Mouse (Mus musculus): ENCODE data around the gene Robo4. TPM values are rescaled to one million over a fixed set of nuclear protein-coding genes. Genes with fewer than 3 reads are reported as not detected.
A peak's percentile ranks its signal among the peaks of the same experiment; 100 is the strongest.

Gene Robo4
- polyA plus RNA-seq (2016; fragmentation: Nextera tagmentation; extraction: Ambion mirVana), result 4.8 and 5.4 TPM in 2 replicates

GRCm38 (mm10) chr9:37401802-37402201, at the start of gene Robo4:
Gene Robo4, plus strand, starts transcription at chr9:37401897.
- Histone ChIP-seq H3K27me3 (peaks cover 2% of the 10 kb centered on the region; the same call in 1 of the 2 replicates), H3K36me3 (replicated peaks) (no peaks in the 10 kb centered on the region), H3K4me1 (no peaks in the 10 kb centered on the region), H3K27ac (no peak within 1 kb of the TSS), H3K9ac (0 out of 2 replicates have a peak within 1 kb of the TSS, but pooled peaks have one; percentile 12), H3K4me3 (replicated peaks) (no peak within 1 kb of the TSS), H3K9me3 (no peaks in the 10 kb centered on the region), H3K4me2 (no peak within 1 kb of the TSS)
- no peak for ATAC-seq (ENCODE audit: low FRiP score)
- 14% methylated on average over 7 of the region's 7 CpGs for whole genome bisulfite sequencing

DNA sequence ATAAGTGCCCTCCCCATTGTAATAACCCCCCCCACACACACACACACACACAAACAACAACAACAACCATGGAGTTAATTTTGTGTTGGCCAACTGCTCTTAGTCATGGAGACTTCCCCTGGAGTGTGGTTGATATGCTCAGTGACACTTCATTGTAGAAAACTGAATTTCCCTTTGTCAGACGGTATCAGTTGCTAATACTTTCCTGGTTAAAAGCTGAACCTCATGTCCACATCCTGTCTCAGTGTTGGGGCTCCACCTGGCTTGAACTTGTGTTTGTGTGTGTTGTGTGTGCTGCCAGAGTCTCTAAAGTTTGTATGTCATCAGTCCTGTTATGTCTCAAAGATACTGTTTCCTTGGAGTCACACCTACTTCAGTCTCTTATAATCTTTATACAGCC, 47.2 kb upstream of the Robo4 start:
- 71% methylated on average over 1 of the region's 1 CpGs for WGBS

GRCm38 (mm10) chr9:37358713-37359330, 42.9 kb upstream of the Robo4 start:
- H3K4me3 ChIP-seq (replicated peaks), result no peak overlapping the region
- peak overlapping the region; percentile 30; the same call in 1 of the 2 replicates for H3K4me2 ChIP-seq
- H3K27me3 ChIP-seq, result no peaks in the 10 kb centered on the region
- peak; percentile 72 for ATAC-seq (ENCODE audit: low FRiP score)
- H3K9ac ChIP-seq, result no peak overlapping the region
- no peaks in the 10 kb centered on the region for H3K36me3 ChIP-seq (replicated peaks)
- H3K27ac ChIP-seq, result peak overlapping the region; percentile 86
- WGBS, result 23% methylated on average over 7 of the region's 7 CpGs
- no peaks in the 10 kb centered on the region for H3K9me3 ChIP-seq
- H3K4me1 ChIP-seq, result peaks cover 27% of the 10 kb centered on the region

More for the DNA sequence above, 47.2 kb upstream of the Robo4 start:
- Histone ChIP-seq H3K4me3 (replicated peaks) (no peak overlapping the region), H3K4me2 (no peak overlapping the region), H3K9ac (no peak overlapping the region), H3K27ac (no peak overlapping the region), H3K27me3 (no peaks in the 10 kb centered on the region), H3K9me3 (no peaks in the 10 kb centered on the region), H3K36me3 (replicated peaks) (no peaks in the 10 kb centered on the region), H3K4me1 (peaks cover 13% of the 10 kb centered on the region)
- ATAC-seq (ENCODE audit: low FRiP score), result no peak

DNA sequence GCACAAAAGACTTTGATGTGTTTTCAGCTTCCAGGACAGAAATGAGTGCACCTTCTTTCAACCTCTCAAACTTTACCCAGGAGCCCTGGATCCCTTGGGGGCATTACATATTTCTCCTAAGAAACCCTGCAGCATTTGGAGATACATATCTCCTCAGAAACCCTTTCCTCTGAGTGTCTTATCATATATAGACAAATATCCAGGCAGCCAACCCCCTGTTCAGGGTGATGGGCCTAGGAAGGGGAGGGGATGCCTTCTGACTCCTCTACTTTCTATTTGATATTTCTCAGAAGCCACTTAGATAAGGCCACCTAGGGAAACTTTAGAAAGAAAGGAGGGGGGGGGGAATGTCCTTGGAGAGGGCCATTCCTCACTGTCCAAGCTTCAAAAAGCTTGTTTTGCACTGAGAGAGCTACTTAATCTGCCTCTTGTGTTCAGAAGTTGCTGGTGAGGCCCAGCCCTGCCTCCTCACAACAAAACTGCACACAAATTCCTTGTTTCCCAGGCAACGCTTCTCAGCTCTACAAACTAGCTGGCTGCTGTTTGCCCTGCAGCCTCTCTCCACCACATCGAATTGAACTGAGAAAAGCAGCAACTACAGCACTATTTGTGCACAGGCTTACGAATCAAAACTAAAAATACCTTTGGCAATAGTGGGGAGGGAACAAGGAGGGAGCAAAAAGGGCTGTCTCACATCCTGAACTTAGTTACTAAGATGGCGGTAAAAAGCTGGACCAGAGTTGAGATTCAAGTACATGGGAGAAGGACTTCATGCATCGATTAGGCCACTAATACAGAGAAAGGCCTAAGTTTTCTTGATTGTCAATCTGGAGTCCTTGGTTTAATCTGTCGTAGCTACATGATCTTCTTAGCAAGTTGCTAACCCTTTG, 42.1 kb upstream of the Robo4 start:
- H3K9ac ChIP-seq, result no peak overlapping the region
- no peaks in the 10 kb centered on the region for H3K27me3 ChIP-seq
- H3K27ac ChIP-seq, result peak overlapping the region; percentile 86
- H3K4me2 ChIP-seq, result peak overlapping the region; percentile 30
- ATAC-seq (ENCODE audit: low FRiP score), result peak; percentile 74
- H3K36me3 ChIP-seq (replicated peaks), result no peaks in the 10 kb centered on the region
- peaks cover 27% of the 10 kb centered on the region for H3K4me1 ChIP-seq
- H3K4me3 ChIP-seq (replicated peaks), result no peak overlapping the region
- 15% methylated on average over 6 of the region's 6 CpGs for whole genome bisulfite sequencing
- H3K9me3 ChIP-seq, result no peaks in the 10 kb centered on the region

- H3K27ac ChIP-seq, result no peak overlapping the region
- no peak overlapping the region for H3K4me2 ChIP-seq
These were observed 39.6 kb upstream of the Robo4 start for GRCm38 (mm10) chr9:37362084-37362483.

GRCm38 (mm10) chr9:37362881-37363280, 38.8 kb upstream of the Robo4 start:
- no peak overlapping the region for H3K9ac ChIP-seq
- H3K9me3 ChIP-seq, result no peaks in the 10 kb centered on the region
- H3K27ac ChIP-seq, result no peak overlapping the region
- no peak overlapping the region for H3K4me3 ChIP-seq (replicated peaks)
- WGBS, result 75% methylated on average over 1 of the region's 1 CpGs
- no peak for ATAC-seq (ENCODE audit: low FRiP score)
- no peaks in the 10 kb centered on the region for H3K27me3 ChIP-seq
- H3K4me1 ChIP-seq, result peaks cover 27% of the 10 kb centered on the region
- H3K4me2 ChIP-seq, result no peak overlapping the region
- no peaks in the 10 kb centered on the region for H3K36me3 ChIP-seq (replicated peaks)

More at GRCm38 (mm10) chr9:37362084-37362483, 39.6 kb upstream of the Robo4 start:
- Histone ChIP-seq H3K36me3 (replicated peaks) (no peaks in the 10 kb centered on the region), H3K27me3 (no peaks in the 10 kb centered on the region), H3K9ac (no peak overlapping the region), H3K4me3 (replicated peaks) (no peak overlapping the region), H3K9me3 (no peaks in the 10 kb centered on the region), H3K4me1 (peaks cover 27% of the 10 kb centered on the region)
- ATAC-seq (ENCODE audit: low FRiP score), result no peak

DNA sequence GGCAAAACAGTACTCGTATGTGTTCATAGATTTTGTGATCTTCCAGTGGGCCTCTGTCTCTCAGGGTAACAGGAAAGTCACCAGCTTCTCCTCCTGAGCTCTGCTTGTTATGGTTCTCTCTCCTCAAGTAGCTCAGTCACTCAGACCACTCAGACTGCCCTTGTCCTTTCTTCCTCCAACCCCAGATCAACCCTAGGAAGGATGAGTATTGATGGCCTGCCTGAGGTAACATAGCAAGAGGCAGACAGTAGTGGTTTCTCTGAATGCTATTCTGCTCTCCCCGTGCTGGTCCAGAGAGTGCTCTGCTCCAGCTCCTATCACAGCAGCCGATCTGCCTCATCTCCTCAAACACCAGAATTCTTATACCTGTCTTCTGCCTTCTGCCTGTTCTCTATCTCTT, 38.1 kb upstream of the Robo4 start:
- H3K9ac ChIP-seq, result no peak overlapping the region
- H3K27ac ChIP-seq, result no peak overlapping the region

DNA sequence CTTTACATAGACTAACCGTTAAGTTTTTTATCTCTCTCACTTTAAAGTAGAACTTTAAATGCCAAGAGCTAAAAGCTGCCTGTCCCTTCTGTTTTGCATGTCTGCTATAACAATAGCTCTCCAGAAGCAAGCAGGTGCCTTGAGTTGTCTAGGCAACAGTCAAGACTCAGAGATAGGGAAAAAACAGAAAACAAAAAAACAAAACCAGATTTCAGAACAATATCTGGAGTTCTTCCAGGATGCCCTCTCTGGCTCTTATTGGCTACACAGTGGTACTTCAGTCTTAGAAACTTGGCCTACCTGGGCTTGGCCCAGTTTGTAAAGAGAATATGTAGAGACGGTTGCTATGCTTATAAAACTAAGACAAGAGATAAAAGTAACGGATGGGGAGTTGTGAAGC, 37.3 kb upstream of the Robo4 start:
- Histone ChIP-seq H3K36me3 (replicated peaks) (no peaks in the 10 kb centered on the region), H3K27me3 (no peaks in the 10 kb centered on the region), H3K9ac (no peak overlapping the region), H3K9me3 (no peaks in the 10 kb centered on the region), H3K4me3 (replicated peaks) (no peak overlapping the region), H3K27ac (no peak overlapping the region), H3K4me1 (peaks cover 15% of the 10 kb centered on the region), H3K4me2 (no peak overlapping the region)
- 75% methylated on average over 3 of the region's 3 CpGs for WGBS
- ATAC-seq (ENCODE audit: low FRiP score), result no peak

More for the DNA sequence above, 38.1 kb upstream of the Robo4 start:
- Histone ChIP-seq H3K4me2 (no peak overlapping the region), H3K9me3 (no peaks in the 10 kb centered on the region), H3K4me1 (peaks cover 23% of the 10 kb centered on the region), H3K27me3 (no peaks in the 10 kb centered on the region), H3K4me3 (replicated peaks) (no peak overlapping the region), H3K36me3 (replicated peaks) (no peaks in the 10 kb centered on the region)
- ATAC-seq (ENCODE audit: low FRiP score), result no peak
- WGBS, result 81% methylated on average over 3 of the region's 3 CpGs

GRCm38 (mm10) chr9:37365706-37366105, 36.0 kb upstream of the Robo4 start:
- Histone ChIP-seq H3K36me3 (replicated peaks) (no peaks in the 10 kb centered on the region), H3K4me2 (no peak overlapping the region), H3K27me3 (no peaks in the 10 kb centered on the region), H3K9ac (no peak overlapping the region), H3K9me3 (no peaks in the 10 kb centered on the region), H3K4me3 (replicated peaks) (no peak overlapping the region), H3K27ac (no peak overlapping the region), H3K4me1 (peaks cover 2% of the 10 kb centered on the region)
- 74% methylated on average over 5 of the region's 5 CpGs for whole genome bisulfite sequencing
- ATAC-seq (ENCODE audit: low FRiP score), result no peak

DNA sequence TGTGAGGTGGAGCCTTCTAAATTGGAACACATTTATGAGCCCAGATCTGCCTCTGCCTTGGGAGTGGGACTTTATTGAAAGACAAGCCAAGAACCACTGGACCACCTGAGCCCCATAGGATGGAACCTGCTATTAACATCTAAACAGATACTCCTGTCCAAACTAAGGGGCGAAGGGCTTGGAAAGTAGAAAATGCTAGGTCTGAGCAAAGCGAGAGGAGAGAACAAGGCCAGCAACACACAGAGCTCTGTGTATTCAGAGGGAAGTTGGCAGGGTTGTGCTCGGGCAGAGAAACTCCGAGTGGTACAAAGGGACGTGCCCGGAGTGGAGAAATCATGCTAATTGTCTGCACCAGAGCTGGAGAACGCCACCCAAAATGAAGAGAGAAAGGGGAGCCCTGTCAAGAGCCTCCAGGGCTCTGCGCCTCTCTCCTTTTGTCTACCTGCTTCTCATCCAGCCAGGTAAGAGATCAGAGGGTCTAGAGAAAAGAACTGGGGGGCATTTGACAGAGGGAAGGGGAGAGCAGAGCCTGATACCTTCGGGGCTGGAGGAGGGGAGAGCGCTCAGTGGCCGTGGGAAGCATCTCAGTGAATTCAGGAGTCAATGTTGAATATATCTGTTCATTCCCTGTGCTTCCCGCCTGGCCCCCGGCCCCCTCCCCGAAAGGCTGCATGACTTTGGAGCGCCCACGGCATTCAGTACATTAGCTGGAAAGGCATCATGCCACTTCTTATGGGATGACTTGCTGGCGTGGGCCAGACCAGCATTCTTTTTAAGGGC, 34.2 kb upstream of the Robo4 start, which contains the start of gene Hepacam:
Gene Hepacam (plus strand): TSS at position 51 of the 780 bp plus-strand sequence.
- Histone ChIP-seq H3K9ac (no peak within 1 kb of the TSS), H3K4me1 (no peaks in the 10 kb centered on the region), H3K27ac (no peak within 1 kb of the TSS), H3K4me2 (no peak within 1 kb of the TSS), H3K27me3 (no peaks in the 10 kb centered on the region), H3K36me3 (replicated peaks) (no peaks in the 10 kb centered on the region), H3K4me3 (replicated peaks) (no peak within 1 kb of the TSS), H3K9me3 (no peaks in the 10 kb centered on the region)
- 84% methylated on average over 17 of the region's 17 CpGs for WGBS
- ATAC-seq (ENCODE audit: low FRiP score), result no peak

- Histone ChIP-seq H3K9ac (no peak overlapping the region), H3K9me3 (no peaks in the 10 kb centered on the region), H3K4me1 (no peaks in the 10 kb centered on the region), H3K27me3 (no peaks in the 10 kb centered on the region), H3K36me3 (replicated peaks) (no peaks in the 10 kb centered on the region), H3K4me2 (no peak overlapping the region), H3K27ac (no peak overlapping the region), H3K4me3 (replicated peaks) (no peak overlapping the region)
- no peak for ATAC-seq (ENCODE audit: low FRiP score)
- WGBS, result 86% methylated on average over 11 of the region's 11 CpGs
These were observed 33.4 kb upstream of the Robo4 start for GRCm38 (mm10) chr9:37368081-37368830.

Data from forebrain, embryonic 12.5 days (tissue).